Mouse (Mus musculus) gonadal fat pad, adult 2 months (tissue): ENCODE measurements around the gene Usp3. TPM values are rescaled to one million over a fixed set of nuclear protein-coding genes. Genes with fewer than 3 reads are reported as not detected.

Experiments used
- DNase-seq: peaks from one replicate; pipeline ENCODE4 v3.0.0-alpha.2; 2012; ENCODE audit warnings: low read depth
- polyA plus RNA-seq: library from polyadenylated mRNA; depleted of rRNA; stranded (reverse); fragments of >200 nt; gene quantifications from 2 replicates; pipeline ENCODE4 v1.2.3, GENCODE M21; 2012; rRNA removed

The Usp3 gene
- polyA plus RNA-seq: 15.2 and 16.1 TPM in 2 replicates

DNA sequence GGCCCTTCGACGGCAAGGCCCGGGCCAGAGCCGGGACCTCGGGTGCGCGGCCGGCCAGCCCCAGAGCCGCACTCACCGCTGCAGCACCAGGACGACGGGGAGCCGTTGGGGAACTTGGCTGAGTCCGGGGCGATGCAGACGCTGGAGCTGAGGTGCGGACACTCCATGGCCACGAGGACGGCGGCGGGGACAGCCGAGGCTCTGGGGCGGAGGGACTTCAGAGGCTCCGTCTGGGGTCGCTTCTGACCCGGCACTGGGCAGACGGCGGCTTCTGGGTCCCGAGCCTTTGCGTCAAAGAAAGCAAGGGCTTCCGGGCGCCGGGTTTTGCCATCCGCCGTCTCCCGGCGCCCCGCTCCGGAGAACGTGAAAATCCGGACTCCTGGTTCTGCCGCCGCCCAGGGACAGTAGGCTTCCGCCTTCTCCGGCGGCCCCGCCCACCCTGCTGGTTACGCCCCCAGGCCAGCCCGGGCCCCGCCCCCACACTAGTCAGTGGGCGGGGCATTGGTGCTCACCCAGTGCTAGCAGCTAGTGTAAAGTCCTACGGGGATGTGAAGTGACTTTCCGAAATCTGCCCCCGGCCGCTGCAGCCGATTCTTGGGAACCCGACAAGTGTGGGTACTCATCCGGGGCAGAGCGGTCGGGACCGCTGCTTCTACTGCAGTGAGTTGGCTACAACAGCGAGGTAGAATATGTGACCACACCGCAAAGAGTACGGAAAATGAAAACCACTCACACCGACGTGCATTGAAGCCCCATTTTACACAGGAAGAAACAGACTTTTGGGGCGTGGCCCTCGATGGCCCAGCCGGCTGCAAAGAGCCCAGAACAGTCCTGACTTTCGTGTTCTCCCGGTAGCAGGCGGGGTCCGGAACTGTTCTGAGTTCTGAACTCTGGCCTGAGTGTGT is at the start of gene Usp3:
Gene Usp3, minus strand, starts transcription at position 435 of the 905 bp plus-strand sequence.
- peak; percentile 71 for DNase-seq

DNA sequence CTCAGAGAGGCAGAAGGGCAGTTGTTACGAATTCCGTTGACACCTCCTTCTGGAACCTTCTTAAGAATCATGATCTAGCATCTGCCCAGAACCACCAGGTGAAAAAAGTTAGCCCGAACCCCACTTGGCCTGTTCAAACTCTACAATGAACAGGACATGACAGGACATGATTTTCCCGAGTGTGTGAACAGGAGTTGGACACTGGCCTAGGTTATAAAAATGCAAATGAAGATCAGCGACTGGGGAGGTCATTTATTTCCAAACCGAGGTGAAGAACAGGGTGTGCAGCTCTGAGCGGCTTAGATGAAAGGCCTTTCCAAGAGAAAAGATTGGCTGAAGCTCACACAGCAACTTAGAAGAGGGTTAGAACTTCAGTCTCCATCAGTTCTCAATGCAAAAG is 47.5 kb upstream of the Usp3 start:
- peak; percentile 94 for DNase-seq

DNA sequence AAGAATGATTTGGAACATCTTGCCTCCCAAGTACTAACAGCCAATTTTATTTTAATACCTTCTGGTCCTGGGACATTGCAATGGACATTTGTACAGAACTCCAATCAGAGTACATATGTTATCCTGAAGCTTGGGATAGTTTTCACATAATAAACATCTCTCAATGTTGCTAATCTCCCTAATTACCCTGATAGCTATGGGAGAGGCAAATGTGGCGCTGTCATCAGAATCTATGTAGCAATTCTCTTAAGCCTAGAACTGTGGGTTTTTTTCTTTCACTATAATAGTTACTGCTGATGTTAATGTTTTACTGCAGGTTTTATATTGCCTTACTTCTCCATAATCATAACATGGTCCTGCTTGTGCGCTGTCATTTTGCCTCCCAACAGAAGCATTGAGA is 46.7 kb upstream of the Usp3 start:
- no peak for DNase-seq

DNA sequence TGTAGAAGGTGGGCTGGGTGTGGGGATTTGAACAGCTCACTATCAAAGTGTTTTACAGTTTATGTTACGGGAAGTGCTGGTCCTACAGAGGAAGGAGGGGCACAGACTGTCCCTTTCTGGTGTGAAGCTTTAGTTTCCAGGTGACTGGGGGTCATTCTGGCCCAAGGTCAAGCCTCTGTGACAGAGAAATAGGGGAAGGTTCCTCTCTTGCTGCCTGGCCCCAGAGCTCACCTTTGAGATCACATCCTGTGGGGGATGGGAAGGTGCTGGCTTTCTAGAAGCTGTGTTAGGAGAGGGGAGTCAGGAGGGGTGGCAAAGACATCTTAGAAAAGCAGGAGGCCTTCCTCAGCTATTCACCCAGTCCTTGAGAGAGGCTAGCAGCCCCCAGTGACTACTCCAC is 39.5 kb upstream of the Usp3 start:
- DNase-seq: no peak

DNA sequence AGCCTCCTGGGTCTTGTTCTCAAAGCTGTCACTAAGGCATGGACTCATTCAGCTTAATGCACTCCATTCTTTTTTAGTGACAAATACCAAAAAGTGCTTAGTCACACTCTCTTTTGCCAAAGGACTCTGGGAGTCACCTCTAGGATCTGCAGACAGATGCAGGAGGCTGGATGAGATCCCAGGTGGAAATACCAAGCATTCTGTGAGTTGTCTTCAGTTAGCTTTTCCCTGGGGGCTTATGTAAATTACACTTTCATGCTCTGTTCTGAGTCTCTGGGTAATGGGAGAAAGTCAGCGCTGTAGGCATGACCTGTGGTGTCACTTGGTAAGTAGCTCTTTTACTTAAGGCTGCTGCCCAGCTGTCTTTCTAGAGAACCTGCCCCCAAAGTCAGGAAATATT is 38.0 kb upstream of the Usp3 start:
- DNase-seq: no peak

DNA sequence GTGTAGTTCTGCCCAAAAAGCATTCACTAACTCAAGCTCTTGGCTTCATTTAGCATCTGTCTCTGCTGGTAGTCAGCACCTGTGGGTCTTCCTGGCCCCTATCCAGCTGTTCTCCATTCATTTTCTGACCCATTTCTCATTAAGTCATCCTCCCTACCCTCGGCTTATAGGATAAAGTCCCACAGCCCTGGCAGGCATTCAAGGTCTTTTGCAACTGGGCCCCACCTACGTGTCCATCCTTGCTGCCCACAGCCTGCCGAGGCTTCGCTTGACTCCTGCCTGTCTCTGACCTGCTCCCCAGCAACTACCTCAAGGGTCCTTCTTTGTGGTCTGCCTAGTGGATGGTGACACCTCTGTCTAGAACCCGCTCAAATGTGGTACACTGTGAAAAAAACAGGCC is 33.7 kb upstream of the Usp3 start:
- no peak for DNase-seq

DNA sequence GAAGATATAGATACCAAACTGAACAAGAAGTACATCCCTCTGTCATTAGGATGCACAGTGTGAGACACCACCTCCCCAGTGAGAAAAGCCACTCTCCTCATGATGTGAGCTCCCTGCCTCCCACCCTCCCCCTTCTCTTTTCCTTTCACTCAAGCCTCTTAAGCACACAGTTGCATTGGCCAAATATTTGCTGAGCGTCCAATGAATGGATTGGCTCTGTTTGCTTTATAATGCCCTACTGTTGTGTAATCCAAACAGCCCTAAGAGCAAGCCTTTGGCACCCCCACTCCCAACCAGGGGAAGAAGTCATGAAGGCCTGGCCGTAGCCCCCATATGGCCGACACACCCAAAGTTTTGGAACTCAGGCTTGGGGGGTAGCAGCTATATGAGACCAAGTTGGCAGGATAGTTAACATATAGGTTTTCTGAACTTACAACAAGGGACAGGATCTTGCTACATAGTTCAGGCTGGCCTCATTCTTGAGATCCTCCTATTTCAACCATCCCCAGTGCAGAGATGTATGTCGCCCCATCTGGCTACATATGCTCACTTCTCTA is 33.1 kb upstream of the Usp3 start:
- DNase-seq: no peak

DNA sequence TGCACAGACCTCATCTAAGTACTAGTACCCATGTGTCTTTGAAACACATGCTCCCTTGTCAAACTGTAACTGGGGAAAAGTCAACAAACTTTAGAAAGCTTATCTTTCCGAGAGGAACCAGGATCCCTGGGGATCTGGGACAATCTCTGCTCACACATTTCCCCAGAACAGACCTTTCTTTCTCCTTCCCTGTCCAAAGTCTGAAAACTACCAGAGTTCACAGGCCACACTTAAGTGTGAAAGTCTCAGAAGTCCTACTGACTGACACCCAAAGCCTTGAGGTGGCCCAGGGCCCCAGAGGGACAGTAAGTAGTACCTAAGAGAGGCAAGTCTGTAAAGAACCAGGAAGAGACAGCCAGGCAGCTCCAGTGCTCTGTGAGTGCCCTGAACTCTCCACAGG is 31.9 kb upstream of the Usp3 start:
- no peak for DNase-seq

DNA sequence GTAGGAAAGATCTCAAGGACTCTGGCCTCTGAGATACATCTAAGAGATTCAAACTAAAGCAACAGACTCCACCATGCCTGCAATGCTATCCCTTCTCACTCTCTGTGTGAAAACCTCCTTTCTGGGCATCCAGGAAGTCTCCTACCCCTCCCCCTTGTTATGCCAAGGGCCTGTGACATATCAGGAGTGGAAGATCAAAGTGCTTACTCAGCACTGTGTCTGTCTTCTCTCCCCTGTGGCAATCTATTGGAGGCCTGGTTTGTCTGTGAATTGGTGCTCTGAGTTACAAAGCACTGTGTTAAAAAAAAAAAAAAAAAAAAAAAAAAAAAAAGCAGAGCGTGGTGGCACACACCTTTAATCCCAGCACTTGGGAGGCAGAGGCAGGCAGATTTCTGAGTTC is 30.7 kb upstream of the Usp3 start:
- DNase-seq: no peak

DNA sequence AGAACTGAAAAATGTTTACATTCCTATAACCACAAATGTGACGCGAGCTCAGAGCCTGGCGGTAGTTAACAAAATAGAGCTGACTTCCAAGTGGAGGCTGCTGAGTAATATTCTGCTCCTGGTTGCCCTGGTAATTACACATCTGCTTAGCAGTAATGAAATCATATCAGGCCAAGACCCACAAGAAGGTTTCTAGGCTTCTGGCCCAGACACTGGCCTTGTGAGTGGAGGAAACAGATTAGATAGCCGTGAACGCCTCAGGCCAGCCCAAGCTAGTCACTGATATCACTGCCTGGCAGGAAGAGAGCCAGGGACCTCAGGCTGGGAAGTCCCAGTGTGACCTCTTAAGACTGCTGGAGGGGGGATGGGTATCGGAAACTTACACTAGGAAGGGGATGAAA is 27.6 kb upstream of the Usp3 start:
- DNase-seq: no peak

DNA sequence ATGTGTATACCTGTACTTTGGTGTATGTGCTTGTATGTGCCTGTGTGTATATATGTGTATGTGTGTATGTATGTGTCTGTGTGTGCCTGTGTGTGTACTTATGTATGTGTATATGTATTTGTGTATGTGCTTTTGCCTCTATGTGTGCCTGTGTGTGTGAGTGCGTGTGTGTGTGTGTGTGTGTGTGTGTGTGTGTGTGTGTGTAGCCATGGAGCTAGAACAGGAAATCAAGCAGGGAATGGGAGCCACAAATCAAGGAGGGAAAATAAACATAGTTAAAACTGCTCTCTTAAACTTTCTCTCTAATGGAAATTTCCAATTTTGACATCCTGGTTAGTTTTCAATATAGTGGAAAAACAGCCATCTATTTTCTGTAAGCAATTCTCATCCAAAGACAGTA is 27.1 kb upstream of the Usp3 start:
- DNase-seq: no peak

DNA sequence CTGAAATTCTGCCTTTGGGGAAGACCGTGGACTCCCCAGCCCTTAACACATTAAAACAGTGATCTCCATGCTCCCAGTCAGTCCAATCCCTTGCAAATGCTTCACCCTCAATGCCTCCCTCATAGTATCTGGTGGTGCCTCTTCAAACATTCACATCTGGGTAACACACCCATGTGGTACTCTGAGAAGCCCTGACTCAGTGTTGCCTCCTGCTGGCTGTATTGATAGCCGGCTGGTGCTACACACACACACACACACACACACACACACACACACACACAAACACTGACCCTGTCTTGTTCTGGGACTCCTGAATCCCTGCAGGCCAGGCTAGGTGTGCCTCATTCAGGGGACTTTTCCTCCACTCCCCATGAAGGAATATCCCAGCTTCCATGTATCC is 24.9 kb upstream of the Usp3 start:
- no peak for DNase-seq

DNA sequence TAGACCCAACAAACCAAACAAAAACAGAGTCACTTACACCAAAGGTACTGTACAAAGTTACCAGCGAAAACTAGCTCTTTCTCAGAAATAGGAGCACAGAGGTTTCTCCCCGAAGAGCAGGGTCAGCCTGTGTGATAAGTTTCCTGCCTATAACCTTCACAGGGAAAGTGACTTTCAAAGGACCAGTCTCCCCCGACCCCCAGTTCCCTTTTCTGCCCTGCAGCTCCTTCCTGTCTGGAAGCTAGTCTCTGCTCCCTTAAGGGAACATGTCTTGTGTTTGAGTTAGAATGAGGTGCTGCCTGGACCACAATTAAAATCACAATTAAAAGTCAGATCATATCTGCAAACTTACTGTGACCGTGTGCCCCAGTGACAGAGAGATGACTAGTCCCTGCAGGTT is 23.9 kb upstream of the Usp3 start:
- no peak for DNase-seq

DNA sequence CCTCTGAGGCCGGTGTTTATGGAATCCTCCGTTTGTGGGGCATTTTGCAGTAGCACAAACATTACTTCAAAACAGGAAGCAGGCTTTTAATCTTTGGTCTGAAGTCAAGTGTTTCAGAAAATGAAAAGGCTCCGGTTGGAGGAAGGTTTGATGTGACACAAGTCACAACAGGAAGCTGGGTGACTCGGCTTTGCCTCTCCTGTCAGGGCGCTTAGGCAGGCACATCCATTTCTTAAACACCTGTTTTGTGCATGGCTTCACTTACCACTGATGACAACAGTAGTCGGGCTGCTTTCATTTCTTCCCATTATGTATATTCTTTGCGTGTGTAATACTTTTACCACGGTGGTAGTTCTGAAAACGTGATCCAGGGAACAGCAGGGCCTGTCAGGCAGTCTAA is 22.2 kb upstream of the Usp3 start:
- DNase-seq: no peak

DNA sequence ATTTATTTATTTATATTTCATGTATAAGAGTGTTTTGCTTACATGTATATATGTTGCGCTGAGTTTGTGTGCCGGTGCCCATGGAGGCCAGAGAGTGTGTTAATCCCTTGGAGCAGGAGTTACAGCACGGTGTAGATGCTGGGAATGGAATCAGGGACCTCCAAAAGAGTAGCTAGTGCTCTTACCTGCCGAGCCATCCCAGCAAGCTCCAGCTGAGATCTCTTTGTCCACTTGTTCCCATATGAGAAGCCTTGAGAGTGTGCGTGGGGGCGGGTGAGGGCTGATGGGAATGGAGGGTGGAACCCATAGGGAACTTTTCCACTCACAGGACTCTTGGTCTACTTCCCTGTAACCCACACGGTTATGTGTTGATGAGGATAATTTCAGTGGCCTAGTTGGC is 21.6 kb upstream of the Usp3 start:
- no peak for DNase-seq

DNA sequence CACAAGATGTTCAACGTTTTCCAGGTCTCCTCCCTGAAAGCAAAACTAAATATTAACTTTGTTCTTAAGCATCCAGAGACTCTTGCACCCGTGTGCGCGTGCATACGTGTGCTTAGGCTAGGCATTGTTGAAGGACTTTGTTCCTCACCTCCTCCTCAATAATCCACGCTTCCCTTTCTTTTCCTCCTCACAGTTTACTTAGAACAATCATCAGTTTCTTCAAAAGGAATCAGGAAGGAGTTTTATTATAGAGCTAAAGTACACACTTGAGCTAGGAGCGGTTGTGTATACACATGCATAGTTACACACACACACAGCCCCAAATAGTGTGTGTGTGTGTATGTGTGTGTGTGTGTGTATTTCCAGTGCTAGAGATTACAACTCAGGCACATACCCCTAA is 20.7 kb upstream of the Usp3 start:
- DNase-seq: no peak

DNA sequence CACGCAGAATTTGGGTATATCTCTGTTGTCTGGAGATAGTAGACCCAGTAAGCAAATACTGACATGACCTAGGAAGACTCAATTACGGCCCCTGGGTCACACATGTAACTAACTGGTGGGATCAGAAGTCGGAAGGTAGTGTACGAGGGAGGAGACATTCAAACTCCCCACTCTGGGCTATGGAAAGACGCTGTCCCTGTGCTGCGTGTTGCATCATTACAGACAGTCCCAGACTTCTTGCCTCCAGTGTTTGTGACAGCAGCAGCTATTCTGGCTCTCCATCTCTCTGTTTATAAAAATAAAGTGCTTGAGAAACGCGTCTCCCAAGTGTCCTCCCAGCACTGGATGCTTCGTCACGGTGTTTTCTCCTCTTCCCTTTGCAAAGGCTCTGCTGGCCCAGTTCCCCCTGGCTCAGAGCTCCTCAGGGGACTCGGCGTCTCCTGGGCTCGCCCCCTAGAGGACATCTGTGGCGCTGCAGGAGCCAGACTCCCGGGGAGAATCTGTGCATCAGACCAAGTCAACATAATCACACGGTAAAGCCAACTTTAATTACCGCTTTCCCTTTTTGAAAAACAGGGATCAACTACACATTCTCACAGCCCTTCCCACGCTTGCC is 18.6 kb upstream of the Usp3 start:
- no peak for DNase-seq

DNA sequence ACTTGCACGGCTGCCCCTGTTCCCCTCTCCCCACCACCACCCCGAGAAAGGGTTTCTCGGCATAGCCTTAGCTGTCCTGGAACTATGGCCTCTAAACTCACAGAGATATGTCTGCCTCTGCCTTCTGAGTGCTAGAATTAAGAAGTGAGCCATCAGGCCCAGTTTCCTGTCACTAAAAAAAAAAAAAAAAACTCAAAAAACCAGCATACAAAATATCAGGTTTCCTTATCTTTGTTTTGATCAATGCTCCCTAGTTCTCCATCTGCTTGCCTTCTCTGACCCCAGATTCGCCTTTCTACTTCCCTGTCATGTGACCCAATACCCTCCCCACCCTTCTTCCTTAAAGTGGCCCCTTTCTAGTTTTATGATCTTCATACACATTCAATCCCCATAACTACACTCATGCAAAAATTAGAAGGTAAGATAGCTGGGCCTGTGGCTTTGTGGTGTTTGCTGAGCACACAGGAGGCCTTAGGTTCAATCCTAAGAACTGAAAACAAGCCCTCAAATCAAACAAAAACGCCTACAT is 15.9 kb upstream of the Usp3 start:
- no peak for DNase-seq

DNA sequence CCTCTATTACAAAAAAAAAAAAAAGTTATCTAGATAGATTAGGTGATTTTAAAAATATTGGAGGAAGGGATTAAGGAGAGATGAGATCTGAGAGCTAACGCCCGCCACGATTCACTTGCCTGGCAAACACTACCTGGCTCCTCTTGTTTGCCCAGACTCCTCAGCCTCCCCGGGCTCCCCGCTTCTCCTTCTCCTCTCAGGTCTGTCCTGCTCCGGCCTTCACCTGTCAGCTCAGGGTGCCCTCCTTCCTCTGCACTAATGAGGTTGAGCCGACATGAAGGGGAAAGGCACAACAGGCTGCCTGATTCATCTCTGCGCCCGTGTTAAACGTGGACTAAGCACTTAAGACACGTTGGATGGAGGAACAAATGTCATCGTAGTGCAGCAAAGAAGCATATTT is 13.9 kb upstream of the Usp3 start:
- no peak for DNase-seq

DNA sequence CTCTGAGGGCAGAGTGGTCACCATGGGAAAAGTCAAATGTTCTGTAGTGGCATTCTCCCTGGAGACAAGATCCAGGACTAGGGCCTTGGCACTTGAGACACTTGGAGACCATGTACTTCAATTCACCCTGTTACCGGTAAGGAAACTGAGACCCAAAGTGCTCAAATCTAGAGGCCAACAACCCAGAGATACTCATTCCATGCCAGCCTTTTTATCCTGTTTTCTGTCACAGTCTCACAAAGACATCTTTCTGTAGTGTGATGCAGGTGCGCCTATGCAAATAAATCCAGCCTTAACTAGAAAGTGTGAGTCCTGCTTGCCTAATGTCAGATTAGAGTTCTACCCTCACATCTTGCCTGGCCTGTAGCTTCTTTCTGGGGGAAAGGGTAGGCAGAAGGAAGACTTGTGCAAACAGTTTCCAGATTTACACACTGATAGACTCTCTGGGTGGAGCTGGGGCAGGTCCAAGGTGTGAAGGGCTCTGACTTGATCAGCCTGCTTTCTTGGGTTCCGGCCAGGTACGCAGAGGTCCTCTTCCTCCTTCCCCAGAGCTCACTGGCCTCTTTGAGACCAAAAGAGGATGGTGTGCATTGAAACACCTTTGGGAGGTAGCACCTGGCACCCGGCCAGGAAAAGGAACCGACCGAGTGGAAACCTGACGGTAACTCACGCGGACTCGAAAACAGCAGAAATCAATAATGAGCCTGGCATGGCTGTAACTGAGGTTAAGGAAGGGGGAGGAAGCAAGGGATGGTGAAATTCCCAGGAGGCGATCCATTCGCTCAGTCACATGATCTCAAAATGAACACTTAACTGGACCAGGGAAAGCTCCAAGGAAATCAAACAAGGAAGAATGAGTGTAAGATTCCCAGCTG is 13.2 kb upstream of the Usp3 start:
- DNase-seq: no peak

DNA sequence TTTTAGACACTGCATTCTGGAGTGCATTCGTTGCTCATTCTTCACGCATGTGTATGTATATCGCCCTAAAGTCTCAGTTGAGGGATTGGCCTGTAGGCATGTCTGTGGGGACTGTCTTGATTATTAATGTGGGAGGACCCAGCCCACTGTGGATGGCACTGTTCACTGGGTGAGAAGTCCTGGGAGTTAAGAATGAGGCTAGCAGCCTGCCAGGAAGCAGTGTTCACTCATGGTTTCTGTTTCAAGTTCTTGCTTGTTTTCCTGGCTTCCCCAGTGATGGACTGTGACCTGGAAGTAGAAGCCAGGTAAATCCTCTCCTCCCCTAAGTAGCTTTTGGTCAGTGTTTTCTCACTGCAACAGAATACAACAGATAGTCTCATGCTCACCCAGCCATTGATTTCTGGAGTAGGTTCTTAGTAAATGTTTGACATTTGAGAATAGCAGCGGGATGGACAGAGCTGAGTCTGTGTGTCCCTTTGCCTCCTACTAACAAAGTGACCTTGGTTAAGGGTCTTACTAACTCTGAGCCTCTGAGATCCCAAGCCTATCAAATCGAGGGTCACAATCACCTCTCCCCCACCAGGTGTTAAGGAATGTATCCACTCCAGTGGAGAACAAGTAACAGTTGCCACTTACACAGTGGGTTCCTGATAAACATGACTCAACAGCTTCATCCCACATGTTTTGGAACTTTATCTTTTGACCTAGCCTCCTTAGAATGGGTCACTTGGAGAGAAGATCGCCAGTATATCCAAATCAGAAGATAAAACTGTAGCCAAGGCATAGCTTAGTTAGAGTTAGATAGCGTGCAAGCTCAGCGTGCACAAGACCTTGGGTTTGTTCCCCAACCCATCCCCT is 11.6 kb upstream of the Usp3 start:
- DNase-seq: no peak
